Mouse (Mus musculus): ENCODE results near the gene Acly. TPM values are rescaled to one million over a fixed set of nuclear protein-coding genes. Genes with fewer than 3 reads are reported as not detected.

The Acly gene
- total RNA-seq, 2 experiments from 2014 or later = 107 to 112 TPM

GRCm38 (mm10) chr11:100462699-100463098, 65.1 kb downstream of the Acly start:
- peak; percentile 30 to 31 for DNase-seq (ENCODE audit: extremely low spot score in 1 of 2, low spot score in 1 of 2)

GRCm38 (mm10) chr11:100457711-100458110, 70.1 kb downstream of the Acly start:
- no peak for DNase-seq (ENCODE audit: extremely low spot score in 1 of 2, low spot score in 1 of 2)

GRCm38 (mm10) chr11:100457247-100457646, 70.6 kb downstream of the Acly start:
- DNase-seq (ENCODE audit: extremely low spot score in 1 of 2, low spot score in 1 of 2) = no peak

GRCm38 (mm10) chr11:100442625-100443024, 85.2 kb downstream of the Acly start:
- no peak for DNase-seq (ENCODE audit: extremely low spot score in 1 of 2, low spot score in 1 of 2)

GRCm38 (mm10) chr11:100441797-100442196, 86.0 kb downstream of the Acly start, which contains the start of the genes Nt5c3b and Klhl10:
Nt5c3b (minus strand) TSS chr11:100441808.
Klhl10 (plus strand) TSS chr11:100441917.
- DNase-seq (ENCODE audit: extremely low spot score in 1 of 2, low spot score in 1 of 2) = no peak

GRCm38 (mm10) chr11:100440691-100441522, 86.9 kb downstream of the Acly start:
- peak; percentile 66 to 76 for DNase-seq (ENCODE audit: extremely low spot score in 1 of 2, low spot score in 1 of 2)

GRCm38 (mm10) chr11:100437901-100438300, 89.9 kb downstream of the Acly start:
- no peak for DNase-seq (ENCODE audit: extremely low spot score in 1 of 2, low spot score in 1 of 2)

- no peak for DNase-seq (ENCODE audit: extremely low spot score in 1 of 2, low spot score in 1 of 2)
These were observed 92.0 kb downstream of the Acly start for GRCm38 (mm10) chr11:100435678-100436246.

- no peak for DNase-seq (ENCODE audit: extremely low spot score in 1 of 2, low spot score in 1 of 2)
These were observed 95.8 kb downstream of the Acly start for GRCm38 (mm10) chr11:100432002-100432401.

- no peak for DNase-seq (ENCODE audit: extremely low spot score in 1 of 2, low spot score in 1 of 2)
These were observed 97.7 kb downstream of the Acly start for GRCm38 (mm10) chr11:100430052-100430451.

- DNase-seq (ENCODE audit: extremely low spot score in 1 of 2, low spot score in 1 of 2) = no peak
These were observed 99.1 kb downstream of the Acly start for GRCm38 (mm10) chr11:100428612-100429199.

- DNase-seq (ENCODE audit: extremely low spot score in 1 of 2, low spot score in 1 of 2) = no peak
These were observed 101.0 kb downstream of the Acly start for GRCm38 (mm10) chr11:100426820-100427219.

Small RNA genes within 50 kb of the gene (microRNA-seq; reads per million reads assigned to microRNA genes)
- 0 reads per million in 2 experiments for gene Gm27374
- 0.20 to 0.37 reads per million in 2 experiments for gene Mir7116

Other genes with a start within 250 kb of the Acly start
- 100 to 1,000 TPM; 723 to 806 TPM for gene Eif1, start 208.1 kb downstream of the Acly start, total RNA-seq (2021)
- gene Gast, start 193.6 kb downstream of the Acly start, total RNA-seq (2021) = not detected
- 100 to 1,000 TPM; 125 to 143 TPM for gene Hap1, start 171.9 kb downstream of the Acly start, total RNA-seq (2021)
- 10 to 100 TPM; 33.2 to 36.2 TPM for gene Jup, start 130.2 kb downstream of the Acly start, total RNA-seq (2021)
- 1 to 10 TPM; 9.2 to 9.8 TPM for gene P3h4, start 113.2 kb downstream of the Acly start, total RNA-seq (2021)
- gene Fkbp10, start 112.3 kb downstream of the Acly start, total RNA-seq (2021) = 1 to 10 TPM; 6.8 to 7.4 TPM
- gene Nt5c3b, start 86.2 kb downstream of the Acly start, total RNA-seq (2021) = 10 to 100 TPM; 50.2 to 52.4 TPM
- gene Klhl10, start 86.1 kb downstream of the Acly start, total RNA-seq (2021) = 1 to 10 TPM; 1.1 to 1.6 TPM
- gene Klhl11, start 55.3 kb downstream of the Acly start, total RNA-seq (2021) = 100 to 1,000 TPM; 106 to 113 TPM
- 1 to 10 TPM in 1 of 2 experiments, under 1 TPM in 1; 0.54 to 1.2 TPM for gene Ttc25, start 17.6 kb upstream of the Acly start, total RNA-seq (2021)
- 100 to 1,000 TPM; 365 to 435 TPM for gene Cnp, start 46.9 kb upstream of the Acly start, total RNA-seq (2021)
- 10 to 100 TPM; 15.1 to 16.5 TPM for gene Nkiras2, start 91.2 kb upstream of the Acly start, total RNA-seq (2021)
- 100 to 1,000 TPM; 234 to 286 TPM for gene Dnajc7, start 92.2 kb upstream of the Acly start, total RNA-seq (2021)
- under 1 TPM in 1 of 2 experiments, not detected in 1; 0.31 TPM for gene Zfp385c, start 164.5 kb upstream of the Acly start, total RNA-seq (2021)
- 1 to 10 TPM; 1.4 to 2.1 TPM for gene Dhx58, start 176.3 kb upstream of the Acly start, total RNA-seq (2021)
- 10 to 100 TPM; 55.6 to 55.9 TPM for gene Kat2a, start 184.5 kb upstream of the Acly start, total RNA-seq (2021)
- not detected for gene Hspb9, start 185.8 kb upstream of the Acly start, total RNA-seq (2021)
- gene Rab5c, start 210.2 kb upstream of the Acly start, total RNA-seq (2021) = 100 to 1,000 TPM; 141 to 152 TPM
- 1 to 10 TPM; 1.1 to 1.8 TPM for gene Kcnh4, start 231.9 kb upstream of the Acly start, total RNA-seq (2021)
- gene Hcrt, start 234.9 kb upstream of the Acly start, total RNA-seq (2021) = not detected
- gene Ghdc, start 243.0 kb upstream of the Acly start, total RNA-seq (2021) = 1 to 10 TPM; 5.2 to 6.8 TPM